Mouse (Mus musculus): Measurements from ENCODE around the gene Fhl5. TPM values are rescaled to one million over a fixed set of nuclear protein-coding genes. Genes with fewer than 3 reads are reported as not detected.

The Fhl5 gene
- polyA plus RNA-seq, 1 experiment from 2014 or later: 0.59 TPM

Other genes starting within 250 kb of the Fhl5 start
- 35.9 and 40.4 TPM in 2 replicates for gene Ufl1, start 38.9 kb upstream of the Fhl5 start, polyA plus RNA-seq (2015; fragmentation: Nextera tagmentation; extraction: Ambion mirVana)